Mouse (Mus musculus) right cerebral cortex, adult 2 months (tissue): ENCODE data around the gene Large2.
"Not testable (repeated sequence)": the region's sequence is repeated elsewhere in the genome, so short reads cannot be mapped to it uniquely, and the experiment has no call there.

ENCODE experiments used
- DNase-seq, 2 experiments: peaks; one replicate each; pipeline ENCODE4 v3.0.0; 2021 to 2022; ENCODE audit warnings: low spot score in 2 of 2

Large2 gene

GRCm38 (mm10) chr2:92374514-92374913 lies at the start of gene Large2, which contains the start of gene Pex16:
Large2 (minus strand) TSS chr2:92374869.
Pex16 (plus strand) TSS chr2:92374676.
- DNase-seq = peak; percentile 52 to 63

GRCm38 (mm10) chr2:92423702-92424461 lies 49.2 kb upstream of the Large2 start:
- peak; percentile 74 to 78 for DNase-seq

- no peak for DNase-seq
These were observed 48.5 kb upstream of the Large2 start for GRCm38 (mm10) chr2:92423156-92423555.

GRCm38 (mm10) chr2:92422388-92423135 lies 47.9 kb upstream of the Large2 start:
- peak in 1 of 2 experiments; percentile 22 for DNase-seq

GRCm38 (mm10) chr2:92421723-92422387 lies 47.2 kb upstream of the Large2 start:
- DNase-seq = no peak

GRCm38 (mm10) chr2:92411705-92412104 lies 37.0 kb upstream of the Large2 start:
- no peak for DNase-seq

GRCm38 (mm10) chr2:92408309-92409045 lies 33.8 kb upstream of the Large2 start:
- no peak for DNase-seq

- DNase-seq = no peak
These were observed 31.0 kb upstream of the Large2 start for GRCm38 (mm10) chr2:92405687-92406086.

- no peak for DNase-seq
These were observed 30.1 kb upstream of the Large2 start for GRCm38 (mm10) chr2:92404737-92405136.

- no peak for DNase-seq
These were observed 29.2 kb upstream of the Large2 start for GRCm38 (mm10) chr2:92403776-92404319.

GRCm38 (mm10) chr2:92402591-92403326 lies 28.1 kb upstream of the Large2 start:
- no peak for DNase-seq

- DNase-seq = no peak
These were observed 26.5 kb upstream of the Large2 start, which contains the start of gene Mapk8ip1 for GRCm38 (mm10) chr2:92401091-92401561. Mapk8ip1 (minus strand) TSS chr2:92401263.

- DNase-seq = no peak
These were observed 26.0 kb upstream of the Large2 start for GRCm38 (mm10) chr2:92400682-92401081.

GRCm38 (mm10) chr2:92399877-92400276 lies 25.2 kb upstream of the Large2 start:
- DNase-seq = not testable (repeated sequence)

GRCm38 (mm10) chr2:92397436-92397835 lies 22.8 kb upstream of the Large2 start:
- no peak for DNase-seq

- no peak for DNase-seq
These were observed 20.9 kb upstream of the Large2 start for GRCm38 (mm10) chr2:92395535-92395934.

GRCm38 (mm10) chr2:92392318-92393264 lies 17.9 kb upstream of the Large2 start:
- no peak for DNase-seq

GRCm38 (mm10) chr2:92391703-92392317 lies 17.1 kb upstream of the Large2 start:
- DNase-seq = no peak

GRCm38 (mm10) chr2:92391116-92391515 lies 16.4 kb upstream of the Large2 start:
- peak in 1 of 2 experiments; percentile 56 for DNase-seq
